In the genomic region with DNA sequence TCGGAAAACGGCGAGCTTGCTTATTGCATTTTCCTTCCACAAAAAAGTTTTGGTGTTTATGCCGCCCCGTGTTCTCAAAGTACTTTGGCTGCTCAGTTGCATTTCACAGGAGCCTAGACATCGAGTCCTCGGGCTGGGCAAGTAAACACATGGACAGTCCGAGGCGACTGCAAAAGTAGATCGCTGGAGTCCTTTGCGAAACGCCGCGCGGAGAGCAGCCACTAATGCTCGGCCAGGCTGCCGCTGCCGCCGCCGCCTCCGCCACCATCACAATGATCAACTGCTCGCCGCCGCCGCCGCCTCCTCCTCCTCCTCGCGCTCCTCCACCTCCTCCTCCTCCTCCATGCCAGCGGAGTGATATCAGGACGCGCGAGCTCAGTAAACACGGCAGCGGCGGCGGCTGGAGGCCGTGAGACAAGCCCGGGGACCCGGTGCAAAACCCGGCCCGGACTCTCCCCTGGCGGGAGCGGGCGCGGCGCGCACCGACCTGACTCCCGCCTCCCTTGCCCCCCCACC, we compare ENCODE assay signal across 8 mouse cellular contexts. TPM values are rescaled to one million over a fixed set of nuclear protein-coding genes. Genes with fewer than 3 reads are reported as not detected.
A peak's percentile ranks its signal among the peaks of the same experiment; 100 is the strongest.
DNase-seq lines count a peak whose midpoint lies in the region; ATAC-seq lines count a peak whose summit lies in the region.

TSS of gene Maml3 (minus strand) at position 441 of the 516 bp plus-strand sequence.

- H3K9ac ChIP-seq in hindbrain, embryonic 15.5 days: peak within 1 kb of the TSS; percentile 75

- peak; percentile 93 for DNase-seq in ZHBTc4 (ENCODE audit: low read depth, low spot score)
- DNase-seq in cerebellum, postnatal 36 days: peak; percentile 90 to 93
- DNase-seq in frontal cortex, postnatal 36 days (ENCODE audit: low spot score in 2 of 2): peak; percentile 74 to 80
- peak; percentile 77 to 82 for DNase-seq in left cerebral cortex, adult 18-20 months (ENCODE audit: low spot score in 2 of 2)
- DNase-seq in lung, postnatal 4 days: peak; percentile 94 to 98
- DNase-seq in retina, postnatal 1 day: peak; percentile 98
- DNase-seq in thymus, postnatal 4 days: peak; percentile 95

- H3K36me3 ChIP-seq in hindbrain, embryonic 15.5 days: no peaks in the 10 kb centered on the region

- peak within 1 kb of the TSS; percentile 99 for H3K27ac ChIP-seq in hindbrain, embryonic 15.5 days (replicated peaks)

- H3K27me3 ChIP-seq in hindbrain, embryonic 15.5 days: no peaks in the 10 kb centered on the region

- H3K4me3 ChIP-seq in hindbrain, embryonic 15.5 days: peak within 1 kb of the TSS; percentile 74

- no peaks in the 10 kb centered on the region for H3K9me3 ChIP-seq in hindbrain, embryonic 15.5 days

- under 1% methylated on average over 41 of the region's 49 CpGs for WGBS in hindbrain, embryonic 15.5 days

- ATAC-seq in hindbrain, embryonic 15.5 days (ENCODE audit: low FRiP score, low read depth): peak; percentile 33

- H3K4me2 ChIP-seq in hindbrain, embryonic 15.5 days: peak within 1 kb of the TSS; percentile 87

- H3K4me1 ChIP-seq in hindbrain, embryonic 15.5 days (replicated peaks): peaks cover 18% of the 10 kb centered on the region

RNA-seq across cellular contexts. Expression of gene Maml3, which starts in this region (rescaled TPM):
- 7.7 and 7.8 TPM in 2 replicates for polyA plus RNA-seq in hindbrain, embryonic 15.5 days (2015; fragmentation: Nextera tagmentation; extraction: Ambion mirVana)
- 1 to 10 TPM; 7.0 to 9.0 TPM for total RNA-seq in left cerebral cortex, adult 18-20 months (2021)

Comparison
In these comparisons a context has a peak if more than half of its experiments do, and no peak if none do; other contexts are left out.
1. Peak in every context shown above with its lines: DNase-seq, ATAC-seq, H3K4me3 ChIP-seq and H3K27ac ChIP-seq.